Comparison of ENCODE assay signal across 7 mouse cellular contexts in the genomic region with DNA sequence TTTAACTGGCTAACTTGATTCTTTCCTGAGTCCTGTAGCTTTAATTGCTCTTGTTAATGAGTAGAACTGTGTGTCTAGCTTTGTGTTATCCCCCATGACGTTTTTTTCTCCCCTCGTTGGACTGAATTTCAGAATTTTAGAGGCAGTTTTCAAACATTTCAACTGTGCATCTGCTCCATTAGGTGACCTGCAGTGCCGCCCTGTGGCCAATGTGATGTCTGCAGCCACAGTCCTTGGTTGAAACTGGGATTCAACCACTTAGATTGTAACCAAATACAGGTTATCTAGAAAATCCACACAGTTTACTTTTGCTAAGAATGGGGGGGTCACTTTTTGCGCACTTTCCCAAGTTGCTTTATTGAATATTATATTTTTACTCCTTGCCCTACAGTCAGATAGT.
A peak's percentile ranks its signal among the peaks of the same experiment; 100 is the strongest.
DNase-seq lines count a peak whose midpoint lies in the region; ATAC-seq and TF ChIP-seq lines count a peak whose summit lies in the region.

No protein-coding gene starts in this region.

- TF ChIP-seq POLR2A in CH12.LX (IDR thresholded peaks at IDR 0.05; ENCODE audit: low read depth, low read length) = no peak

- POLR2A ChIA-PET in Patski (lab: Charles Lee) = no interaction called here

- dilution Hi-C loops in CH12.LX (cut with MboI; ENCODE audit: extremely low pct_ligation_motif_present, extremely low pct_unique_long_range_greater_than_20kb, low sequenced_read_pairs) = no loop called here

- no peak for TF ChIP-seq EP300 in CH12.LX (IDR thresholded peaks at IDR 0.05; ENCODE audit: low read length)

- peak; percentile 95 for TF ChIP-seq RAD21 in CH12.LX (IDR thresholded peaks at IDR 0.05; ENCODE audit: low read depth, low read length)

- no peak overlapping the region for H3K9ac ChIP-seq in CH12.LX (ENCODE audit: insufficient read depth, low read depth)

- in situ Hi-C loops in CH12.LX (cut with MboI; ENCODE audit: low pct_ligation_motif_present, low pct_unique_long_range_greater_than_20kb, low sequenced_read_pairs) (loop anchor here (25.0 kb wide), 1 partner anchor 1023 kb away; no protein-coding TSS in a partner anchor), Patski (cut with MboI; ENCODE audit: low pct_unique_long_range_greater_than_20kb) (loop anchor here (10.0 kb wide), 3 partner anchors 826 to 1046 kb away; no protein-coding TSS in a partner anchor)

- no peak for ATAC-seq in Patski

- no peaks in the 10 kb centered on the region for H3K79me2 ChIP-seq in CH12.LX (replicated peaks; ENCODE audit: control insufficient read depth, extremely low read depth, insufficient read depth, poor library complexity, severe bottlenecking)

- intact Hi-C loops in gastrocnemius, postnatal 36 days (cut with DNase I) = loop anchor here (5.0 to 10.0 kb wide), 3 partner anchors 326 to 863 kb away; no protein-coding TSS in a partner anchor

- peaks cover 3 to 4% of the 10 kb centered on the region in 2 experiments; a peak in 2 of 4 replicates for H3K4me1 ChIP-seq in CH12.LX (ENCODE audit: control insufficient read depth in 1 of 2, insufficient read depth in 2 of 2)

- DNase-seq in CH12.LX (ENCODE audit: extremely low read depth) (peak; percentile 66), Patski (ENCODE audit: low read depth, low spot score) (no peak)
- peak; percentile 89 to 96 for DNase-seq in cerebellum, postnatal 36 days
- peak; percentile 55 to 65 for DNase-seq in gastrocnemius, postnatal 36 days
- peak; percentile 54 for DNase-seq in layer of hippocampus, adult 9-11 months
- DNase-seq in lung, postnatal 4 days = peak; percentile 60 to 84
- DNase-seq in spleen, adult 12 weeks (ENCODE audit: low spot score) = peak; percentile 24

- H3K27ac ChIP-seq in CH12.LX (ENCODE audit: insufficient read depth, low read depth) = no peak overlapping the region

- no peak overlapping the region for H3K4me3 ChIP-seq in CH12.LX (replicated peaks in 1 of 3; ENCODE audit: low read depth in 2 of 3, low read length in 2 of 3, poor library complexity in 1 of 3)

- H3K36me3 ChIP-seq in CH12.LX (replicated peaks in 1 of 2; ENCODE audit: control insufficient read depth in 1 of 2, insufficient read depth in 1 of 2, low read length in 1 of 2) = no peaks in the 10 kb centered on the region

- CTCF ChIA-PET in Patski (lab: Charles Lee) = interaction anchor here (0.6 to 3.5 kb wide), 7 partner anchors 28 to 872 kb away, joined by 3 to 16 read pairs (median 3); no protein-coding TSS in a partner anchor

- H3K27me3 ChIP-seq in CH12.LX (replicated peaks) = no peaks in the 10 kb centered on the region
- H3K27me3 ChIP-seq in Patski = no peaks in the 10 kb centered on the region

- no peak overlapping the region for H3K4me2 ChIP-seq in CH12.LX (ENCODE audit: insufficient read depth, low read depth, poor library complexity, severe bottlenecking)

- no peaks in the 10 kb centered on the region for H3K9me3 ChIP-seq in CH12.LX (replicated peaks; ENCODE audit: low read length)

- peak; percentile 74 to 92 for TF ChIP-seq CTCF in CH12.LX (conservative IDR thresholded peaks at IDR 0.05 in 1 of 2, IDR thresholded peaks at IDR 0.05 in 1 of 2; ENCODE audit: low read depth in 2 of 2, low read length in 2 of 2)
- peak; percentile 96 for TF ChIP-seq CTCF in Patski (IDR thresholded peaks at IDR 0.05)

TF ChIP-seq in CH12.LX, 34 proteins besides CTCF, POLR2A, EP300 and RAD21:
- TF ChIP-seq ETS1 (conservative IDR thresholded peaks at IDR 0.05; ENCODE audit: low read depth, low read length) (no peak), ZC3H11A (IDR thresholded peaks at IDR 0.05; ENCODE audit: low read depth, low read length) (peak; percentile 75), RCOR1 (conservative IDR thresholded peaks at IDR 0.05; ENCODE audit: low read depth, low read length) (no peak), MEF2A (IDR thresholded peaks at IDR 0.05; ENCODE audit: borderline replicate concordance, low read depth, low read length) (peak; percentile 23; the same call in 1 of the 2 replicates), JUND (conservative IDR thresholded peaks at IDR 0.05; ENCODE audit: low read depth, low read length) (peak; percentile 14; the same call in 1 of the 2 replicates), ZNF384 (IDR thresholded peaks at IDR 0.05; ENCODE audit: low read depth, low read length) (0 out of 2 replicates have a peak, but pooled peaks have one; percentile 8), SMC3 (IDR thresholded peaks at IDR 0.05; ENCODE audit: low read depth, low read length) (peak; percentile 84), PAX5 (IDR thresholded peaks at IDR 0.05; ENCODE audit: low read length) (no peak), IRF4 (IDR thresholded peaks at IDR 0.05; ENCODE audit: low read depth, low read length) (peak; percentile 39; the same call in 1 of the 2 replicates), NELFE (IDR thresholded peaks at IDR 0.05; ENCODE audit: low read depth, low read length) (peak; percentile 37; the same call in 1 of the 2 replicates)
